Mouse (Mus musculus): ENCODE results near the gene Ccdc151.

DNA sequence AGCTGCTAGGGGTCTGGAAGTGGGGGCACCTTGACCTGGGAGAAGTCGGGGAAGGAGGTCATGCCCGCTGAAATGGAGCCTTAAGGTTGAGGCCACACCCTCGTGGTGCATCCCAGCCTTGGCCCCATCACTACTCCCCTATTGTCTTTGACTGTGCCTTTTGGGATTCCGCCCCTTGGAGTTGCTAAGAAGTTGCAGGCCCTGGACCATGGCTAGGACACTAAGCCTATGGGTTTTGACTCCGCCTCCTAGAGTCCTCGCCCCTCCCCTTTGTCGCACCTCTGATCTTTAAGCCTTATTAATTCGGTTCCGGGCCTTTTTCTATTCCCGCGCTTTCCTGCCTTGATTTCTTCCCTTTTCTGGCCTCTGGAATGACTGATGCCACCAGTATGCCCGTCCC lies 58.8 kb downstream of the Ccdc151 start:
- TF ChIP-seq POLR2A (IDR thresholded peaks at IDR 0.05; ENCODE audit: insufficient read length, low read depth) (no peak), MAX (IDR thresholded peaks at IDR 0.05; ENCODE audit: low read depth) (no peak), USF1 (IDR thresholded peaks at IDR 0.05; ENCODE audit: low read depth) (no peak)

Data from myocyte (in vitro differentiated cells).